ENCODE assay signal across 38 mouse cellular contexts in genomic region chr19:44460441-44460840, GRCm38 (mm10). TPM values are rescaled to one million over a fixed set of nuclear protein-coding genes. Genes with fewer than 3 reads are reported as not detected.
"Had no signal": no experiment of that assay in that cellular context is flagged by ENCODE, and none has a peak within 500 bp of the region (broad histone marks: within the 10 kb centered on the region; RNA-seq: fewer than 3 reads in every experiment).

No protein-coding gene starts in this region.

- H3K27ac ChIP-seq: heart, embryonic 10.5 days; hindbrain, embryonic 10.5 days; hindbrain, embryonic 12.5 days; hindbrain, embryonic 14.5 days; kidney, embryonic 15.5 days; kidney, postnatal 0 days; limb, embryonic 13.5 days; limb, embryonic 15.5 days; liver, embryonic 12.5 days; liver, embryonic 14.5 days had no signal

- H3K9me3 ChIP-seq: heart, embryonic 10.5 days; heart, embryonic 12.5 days; hindbrain, embryonic 10.5 days; hindbrain, embryonic 12.5 days; kidney, embryonic 15.5 days; limb, embryonic 13.5 days; limb, embryonic 15.5 days; liver, embryonic 12.5 days had no signal

- ATAC-seq: hindbrain, embryonic 16.5 days; intestine, embryonic 16.5 days; liver, embryonic 12.5 days had no signal

- H3K9ac ChIP-seq: heart, embryonic 12.5 days; hindbrain, embryonic 12.5 days; hindbrain, embryonic 14.5 days; kidney, embryonic 15.5 days; limb, embryonic 13.5 days; limb, embryonic 15.5 days; liver, embryonic 12.5 days; liver, embryonic 14.5 days had no signal

- DNase-seq: gastrocnemius, postnatal 14 days; heart, adult 18-20 months; heart, postnatal 10 days; heart, postnatal 4 days; kidney, adult 11 months; kidney, adult 2 months; kidney, adult 9 months; kidney, postnatal 14 days; kidney, postnatal 36 days; layer of hippocampus, adult 9-11 months; layer of hippocampus, postnatal 36 days; left cerebral cortex, postnatal 4 days had no signal

- H3K36me3 ChIP-seq: heart, embryonic 10.5 days; heart, embryonic 12.5 days; hindbrain, embryonic 10.5 days; hindbrain, embryonic 12.5 days; kidney, embryonic 15.5 days; limb, embryonic 13.5 days; limb, embryonic 15.5 days; liver, embryonic 12.5 days had no signal

- H3K4me2 ChIP-seq: heart, embryonic 12.5 days; hindbrain, embryonic 12.5 days; hindbrain, embryonic 14.5 days; kidney, embryonic 15.5 days; limb, embryonic 13.5 days; limb, embryonic 15.5 days; liver, embryonic 12.5 days had no signal

- H3K4me3 ChIP-seq: heart, embryonic 10.5 days; heart, embryonic 12.5 days; hindbrain, embryonic 10.5 days; hindbrain, embryonic 12.5 days; kidney, embryonic 15.5 days; limb, embryonic 13.5 days; limb, embryonic 15.5 days; liver, embryonic 12.5 days had no signal

- H3K27me3 ChIP-seq: heart, embryonic 12.5 days; liver, embryonic 12.5 days had no signal

- H3K4me1 ChIP-seq: hindbrain, embryonic 12.5 days; limb, embryonic 15.5 days; liver, embryonic 12.5 days had no signal

RNA-seq across cellular contexts. Expression of gene Wnt8b, which starts 32.8 kb away (rescaled TPM):
- total RNA-seq: gastrocnemius, adult 8-10 months; gastrocnemius, postnatal 14 days; gastrocnemius, postnatal 4 days; granulocyte monocyte progenitor cell, adult 5-6 weeks; heart, adult 18-20 months; heart, postnatal 10 days; heart, postnatal 25 days; heart, postnatal 4 days; layer of hippocampus, adult 18-20 months; layer of hippocampus, adult 8-10 months; layer of hippocampus, postnatal 36 days; left cerebral cortex, postnatal 10 days; left cerebral cortex, postnatal 25 days; liver, adult 2 months had no signal
- polyA plus RNA-seq: heart, embryonic 10.5 days; heart, embryonic 12.5 days; heart, embryonic 14.5 days; hindbrain, embryonic 14.5 days; intestine, embryonic 14.5 days; intestine, embryonic 16.5 days; limb, embryonic 11.5 days; limb, embryonic 15.5 days; liver, adult 2 months; liver, embryonic 12.5 days; liver, embryonic 14.5 days; liver, embryonic 16.5 days had no signal

RNA-seq across cellular contexts. Expression of gene Scd1, which starts 52.8 kb away (rescaled TPM):
- total RNA-seq: granulocyte monocyte progenitor cell, adult 5-6 weeks had no signal
